Mouse (Mus musculus): Measurements from ENCODE around the gene Olfr355.

Olfr355 gene

GRCm38 (mm10) chr2:36928797-36929196, at the start of gene Olfr355:
TSS of gene Olfr355 (minus strand) at chr2:36928897.
- no peak for DNase-seq (ENCODE audit: low spot score in 2 of 2)

GRCm38 (mm10) chr2:36936821-36937220, 8.1 kb upstream of the Olfr355 start, which contains the start of gene Olfr356:
TSS of gene Olfr356 (plus strand) at chr2:36937121.
- no peak for DNase-seq (ENCODE audit: low spot score in 2 of 2)

- DNase-seq (ENCODE audit: low spot score in 2 of 2) = no peak
Observed at GRCm38 (mm10) chr2:36905380-36905779, 23.3 kb downstream of the Olfr355 start, which contains the start of gene Olfr354. TSS of gene Olfr354 (plus strand) at chr2:36905680.

- DNase-seq (ENCODE audit: low spot score in 2 of 2) = no peak
Observed at GRCm38 (mm10) chr2:36897114-36897513, 31.6 kb downstream of the Olfr355 start.

GRCm38 (mm10) chr2:36892836-36893235, 35.9 kb downstream of the Olfr355 start, which contains the start of gene Olfr353:
TSS of gene Olfr353 (minus strand) at chr2:36892936.
- no peak for DNase-seq (ENCODE audit: low spot score in 2 of 2)

Data from urinary bladder, postnatal 4 days (tissue).